Mouse (Mus musculus) thymus, postnatal 36 days (tissue): ENCODE data around the gene Nvl.

Experiments
- DNase-seq, 2 experiments: peaks; one replicate each; pipeline ENCODE4 v3.0.0; 2022; ENCODE audit warnings: mixed read lengths in 2 of 2

The Nvl gene

GRCm38 (mm10) chr1:181143950-181144836 is at the start of gene Nvl, which contains the start of gene Cnih4:
Gene Nvl, minus strand, starts transcription at chr1:181144204.
Gene Cnih4, plus strand, starts transcription at chr1:181144693.
- DNase-seq: peak; percentile 90 to 91

GRCm38 (mm10) chr1:181188925-181189324 is 44.9 kb upstream of the Nvl start:
- DNase-seq: no peak

GRCm38 (mm10) chr1:181170210-181170609 is 26.2 kb upstream of the Nvl start:
- DNase-seq: peak in 1 of 2 experiments; percentile 11

- DNase-seq: no peak
These were observed 24.4 kb upstream of the Nvl start for GRCm38 (mm10) chr1:181168377-181168776.

- DNase-seq: no peak
These were observed 23.8 kb upstream of the Nvl start for GRCm38 (mm10) chr1:181167816-181168215.

GRCm38 (mm10) chr1:181151541-181151940 is 7.5 kb upstream of the Nvl start:
- DNase-seq: no peak

GRCm38 (mm10) chr1:181150827-181151534 is 7.0 kb upstream of the Nvl start:
- DNase-seq: peak; percentile 88 to 92

GRCm38 (mm10) chr1:181150431-181150826 is 6.4 kb upstream of the Nvl start:
- no peak for DNase-seq

- DNase-seq: no peak
These were observed 5.5 kb upstream of the Nvl start for GRCm38 (mm10) chr1:181149373-181150017.

GRCm38 (mm10) chr1:181148540-181148939 is 4.5 kb upstream of the Nvl start:
- no peak for DNase-seq

GRCm38 (mm10) chr1:181146187-181146586 is 2.2 kb upstream of the Nvl start:
- no peak for DNase-seq

GRCm38 (mm10) chr1:181144966-181145365 is 962 bp upstream of the Nvl start:
- DNase-seq: no peak

- no peak for DNase-seq
These were observed 425 bp downstream of the Nvl start for GRCm38 (mm10) chr1:181143609-181143949.

- DNase-seq: no peak
These were observed 5.3 kb downstream of the Nvl start for GRCm38 (mm10) chr1:181138730-181139129.

- DNase-seq: no peak
These were observed 12.1 kb downstream of the Nvl start for GRCm38 (mm10) chr1:181131915-181132314.

- no peak for DNase-seq
These were observed 17.2 kb downstream of the Nvl start for GRCm38 (mm10) chr1:181126766-181127165.

- no peak for DNase-seq
These were observed 18.1 kb downstream of the Nvl start for GRCm38 (mm10) chr1:181125916-181126315.

GRCm38 (mm10) chr1:181124145-181124544 is 19.9 kb downstream of the Nvl start:
- DNase-seq: no peak

GRCm38 (mm10) chr1:181117112-181117511 is 26.9 kb downstream of the Nvl start:
- no peak for DNase-seq

GRCm38 (mm10) chr1:181090048-181090447 is 54.0 kb downstream of the Nvl start:
- DNase-seq: no peak

- DNase-seq: no peak
These were observed 60.0 kb downstream of the Nvl start for GRCm38 (mm10) chr1:181084021-181084420.

GRCm38 (mm10) chr1:181073075-181073474 is 70.9 kb downstream of the Nvl start:
- no peak for DNase-seq

- no peak for DNase-seq
These were observed 74.3 kb downstream of the Nvl start for GRCm38 (mm10) chr1:181069671-181070070.

GRCm38 (mm10) chr1:181068344-181068743 is 75.7 kb downstream of the Nvl start:
- DNase-seq: no peak
